Mouse (Mus musculus): ENCODE results near the gene Trpt1. TPM values are rescaled to one million over a fixed set of nuclear protein-coding genes. Genes with fewer than 3 reads are reported as not detected.

The Trpt1 gene
- polyA plus RNA-seq, 1 experiment from 2014 or later, result 9.7 TPM

DNA sequence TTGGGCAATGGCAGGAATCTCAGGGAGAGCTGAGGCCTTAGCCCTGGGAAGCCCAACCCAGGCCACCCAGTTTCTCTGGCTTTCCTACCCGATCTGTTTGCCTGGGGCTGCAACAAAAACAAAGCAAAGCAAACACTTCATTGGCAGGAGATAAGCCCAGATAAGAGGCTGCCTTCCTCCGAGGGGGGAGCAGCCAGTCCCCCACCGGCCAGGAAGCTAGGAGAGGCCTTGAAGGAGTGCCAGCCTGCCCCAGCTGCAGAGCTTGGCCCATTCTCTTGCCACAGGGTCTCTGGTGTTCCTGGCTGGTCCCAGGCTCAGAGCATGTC is 43.3 kb upstream of the Trpt1 start:
- ATAC-seq (ENCODE audit: insufficient number of reproducible peaks, low FRiP score, low TSS enrichment, low read depth) (no peak), DNase-seq (ENCODE audit: low spot score) (no peak)
- WGBS, result 11% methylated on average over 3 of the region's 3 CpGs
- peaks cover 9% of the 10 kb centered on the region; the same call in 1 of the 2 replicates for H3K4me1 ChIP-seq (ENCODE audit: control insufficient read depth, insufficient read depth, low read length)
- H3K9me3 ChIP-seq (ENCODE audit: control insufficient read depth, low read length), result no peaks in the 10 kb centered on the region
- peak overlapping the region; percentile 63; the same call in 1 of the 2 replicates for H3K4me3 ChIP-seq (ENCODE audit: low read depth, low read length)
- H3K9ac ChIP-seq (ENCODE audit: low read length), result no peak overlapping the region; the same call in 1 of the 2 replicates
- H3K27ac ChIP-seq (replicated peaks; ENCODE audit: low read depth, low read length), result no peak overlapping the region; the same call in 1 of the 2 replicates
- H3K36me3 ChIP-seq (ENCODE audit: control insufficient read depth, insufficient read depth, low read length), result peaks cover 5% of the 10 kb centered on the region; the same call in 1 of the 2 replicates
- H3K27me3 ChIP-seq (ENCODE audit: control insufficient read depth, insufficient read depth, low read length), result no peaks in the 10 kb centered on the region
- peak overlapping the region; percentile 79 for H3K4me2 ChIP-seq (ENCODE audit: low read depth, severe bottlenecking)

DNA sequence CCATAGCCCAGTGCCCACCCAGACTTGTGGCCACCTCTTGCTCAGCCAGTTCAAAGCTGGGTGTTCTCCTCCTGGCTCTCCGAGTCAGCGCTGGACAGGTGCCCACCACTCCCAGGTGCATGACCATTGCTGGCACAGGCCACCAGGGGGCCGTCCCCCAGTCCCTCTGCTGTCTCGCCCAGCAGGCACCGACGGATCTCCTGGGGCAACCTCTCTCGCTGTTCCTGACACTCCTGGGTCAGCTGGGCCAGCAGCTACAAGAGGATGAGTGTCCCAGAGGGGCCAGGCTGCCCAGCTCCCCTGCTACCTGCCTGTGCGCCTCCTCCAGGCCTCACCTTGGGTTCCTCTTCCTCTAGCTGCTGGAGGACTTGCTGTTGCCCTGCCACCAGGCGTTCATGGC is 41.9 kb upstream of the Trpt1 start:
- H3K9me3 ChIP-seq (ENCODE audit: control insufficient read depth, low read length), result no peaks in the 10 kb centered on the region
- 55% methylated on average over 9 of the region's 9 CpGs for WGBS
- H3K27me3 ChIP-seq (ENCODE audit: control insufficient read depth, insufficient read depth, low read length), result no peaks in the 10 kb centered on the region
- peaks cover 9% of the 10 kb centered on the region; the same call in 1 of the 2 replicates for H3K4me1 ChIP-seq (ENCODE audit: control insufficient read depth, insufficient read depth, low read length)
- no peak overlapping the region for H3K9ac ChIP-seq (ENCODE audit: low read length)
- no peak overlapping the region for H3K27ac ChIP-seq (replicated peaks; ENCODE audit: low read depth, low read length)
- ATAC-seq (ENCODE audit: insufficient number of reproducible peaks, low FRiP score, low TSS enrichment, low read depth) (no peak), DNase-seq (ENCODE audit: low spot score) (peak; percentile 39)
- H3K36me3 ChIP-seq (ENCODE audit: control insufficient read depth, insufficient read depth, low read length), result peaks cover 5% of the 10 kb centered on the region; the same call in 1 of the 2 replicates
- H3K4me2 ChIP-seq (ENCODE audit: low read depth, severe bottlenecking), result 0 out of 2 replicates have a peak overlapping the region, but pooled peaks have one; percentile 2
- H3K4me3 ChIP-seq (ENCODE audit: low read depth, low read length), result no peak overlapping the region

DNA sequence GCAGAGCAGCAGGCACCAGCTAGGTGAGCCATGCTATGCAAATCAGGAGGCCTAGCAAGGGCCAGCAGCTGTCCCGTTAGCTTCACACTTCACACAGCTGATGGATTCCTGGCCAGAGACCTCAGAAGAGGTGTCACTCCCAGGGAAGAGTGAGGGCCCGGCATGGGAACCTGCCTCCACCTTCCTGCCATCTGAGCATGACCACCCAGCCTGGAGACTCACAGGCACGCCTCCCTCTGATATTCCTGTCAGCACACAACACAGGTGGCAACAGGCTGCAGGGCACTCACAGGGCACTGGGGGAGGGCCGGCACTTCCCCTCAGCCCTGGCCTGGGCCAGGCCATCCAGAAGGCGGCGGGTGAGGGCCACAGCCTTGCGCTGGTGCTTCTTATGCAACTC is 40.5 kb upstream of the Trpt1 start:
- Histone ChIP-seq H3K9me3 (ENCODE audit: control insufficient read depth, low read length) (no peaks in the 10 kb centered on the region), H3K4me3 (ENCODE audit: low read depth, low read length) (no peak overlapping the region), H3K9ac (ENCODE audit: low read length) (no peak overlapping the region), H3K36me3 (ENCODE audit: control insufficient read depth, insufficient read depth, low read length) (peaks cover 5% of the 10 kb centered on the region; the same call in 1 of the 2 replicates), H3K27ac (replicated peaks; ENCODE audit: low read depth, low read length) (no peak overlapping the region), H3K4me1 (ENCODE audit: control insufficient read depth, insufficient read depth, low read length) (peaks cover 9% of the 10 kb centered on the region; the same call in 1 of the 2 replicates), H3K27me3 (ENCODE audit: control insufficient read depth, insufficient read depth, low read length) (no peaks in the 10 kb centered on the region), H3K4me2 (ENCODE audit: low read depth, severe bottlenecking) (no peak overlapping the region)
- ATAC-seq (ENCODE audit: insufficient number of reproducible peaks, low FRiP score, low TSS enrichment, low read depth) (no peak), DNase-seq (ENCODE audit: low spot score) (no peak)
- 67% methylated on average over 7 of the region's 7 CpGs for WGBS

DNA sequence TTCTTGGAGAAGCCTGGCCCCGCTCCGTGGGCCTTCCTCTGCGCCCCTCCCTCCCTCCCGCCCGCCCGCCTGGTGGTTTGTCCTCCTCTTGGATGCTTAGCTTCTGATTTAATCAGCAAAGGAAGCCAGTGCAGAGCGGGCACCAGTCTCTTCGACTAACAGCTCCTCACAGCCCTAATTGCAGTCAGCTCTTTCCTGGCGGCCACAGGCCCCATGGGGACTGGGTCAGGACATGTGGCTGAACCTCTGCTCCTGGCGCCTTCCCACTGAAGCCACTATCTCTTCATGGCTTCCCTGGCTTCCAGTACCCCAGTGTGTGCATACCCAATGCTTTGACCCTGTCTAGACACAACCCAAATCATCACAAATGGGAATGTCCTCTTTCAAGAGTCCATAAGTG is 39.5 kb upstream of the Trpt1 start:
- no peak overlapping the region for H3K4me2 ChIP-seq (ENCODE audit: low read depth, severe bottlenecking)
- peaks cover 5% of the 10 kb centered on the region; the same call in 1 of the 2 replicates for H3K36me3 ChIP-seq (ENCODE audit: control insufficient read depth, insufficient read depth, low read length)
- H3K27ac ChIP-seq (replicated peaks; ENCODE audit: low read depth, low read length), result no peak overlapping the region
- no peaks in the 10 kb centered on the region for H3K9me3 ChIP-seq (ENCODE audit: control insufficient read depth, low read length)
- DNase-seq (ENCODE audit: low spot score), result no peak
- WGBS, result 85% methylated on average over 10 of the region's 10 CpGs
- H3K4me3 ChIP-seq (ENCODE audit: low read depth, low read length), result no peak overlapping the region
- no peak overlapping the region for H3K9ac ChIP-seq (ENCODE audit: low read length)
- H3K27me3 ChIP-seq (ENCODE audit: control insufficient read depth, insufficient read depth, low read length), result no peaks in the 10 kb centered on the region
- no peak for ATAC-seq (ENCODE audit: insufficient number of reproducible peaks, low FRiP score, low TSS enrichment, low read depth)
- H3K4me1 ChIP-seq (ENCODE audit: control insufficient read depth, insufficient read depth, low read length), result peaks cover 9% of the 10 kb centered on the region; the same call in 1 of the 2 replicates

DNA sequence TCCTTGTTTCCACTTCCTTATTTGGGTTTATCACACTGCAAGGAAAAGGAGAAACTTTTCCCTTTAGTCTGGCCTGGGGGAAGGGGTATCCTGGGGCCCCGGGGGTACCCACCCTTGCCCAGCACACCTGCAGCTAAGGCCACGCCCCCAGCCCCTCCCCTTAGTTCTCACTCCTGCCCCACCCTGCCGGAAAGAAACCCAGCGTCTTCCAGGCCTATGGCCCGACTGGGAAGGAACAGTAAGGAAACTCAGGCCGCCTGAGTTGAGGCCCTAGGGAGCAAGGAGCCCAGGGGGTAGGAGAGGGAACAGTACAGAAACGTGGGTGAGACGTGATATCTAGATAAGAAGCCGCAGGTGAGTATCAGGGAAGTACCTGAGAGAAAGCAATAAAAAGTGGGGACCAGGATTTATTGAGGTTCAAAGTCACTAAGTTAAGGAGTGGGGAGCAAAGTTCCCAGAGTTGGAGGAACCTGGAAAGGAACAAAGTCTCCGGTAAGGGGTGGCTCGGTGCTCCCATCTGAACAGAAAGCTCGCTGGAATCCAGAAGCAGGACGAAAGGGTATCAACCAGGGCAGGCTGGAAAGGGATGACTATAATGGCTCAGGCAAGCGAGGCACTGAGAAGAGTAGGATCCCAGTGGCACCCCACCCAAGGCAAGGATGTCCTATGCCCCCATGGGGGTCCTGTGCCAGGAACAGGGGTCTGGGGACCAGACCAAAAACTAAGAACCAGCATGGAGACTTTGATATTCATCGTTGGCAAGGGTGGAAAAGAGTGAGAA is 27.2 kb upstream of the Trpt1 start:
- Histone ChIP-seq H3K4me2 (ENCODE audit: low read depth, severe bottlenecking) (peak overlapping the region; percentile 69), H3K9ac (ENCODE audit: low read length) (peak overlapping the region; percentile 73), H3K36me3 (ENCODE audit: control insufficient read depth, insufficient read depth, low read length) (peaks cover 2% of the 10 kb centered on the region; the same call in 1 of the 2 replicates), H3K4me3 (ENCODE audit: low read depth, low read length) (peak overlapping the region; percentile 58), H3K4me1 (ENCODE audit: control insufficient read depth, insufficient read depth, low read length) (peaks cover 27% of the 10 kb centered on the region), H3K9me3 (ENCODE audit: control insufficient read depth, low read length) (no peaks in the 10 kb centered on the region), H3K27me3 (ENCODE audit: control insufficient read depth, insufficient read depth, low read length) (no peaks in the 10 kb centered on the region; the same call in 1 of the 2 replicates), H3K27ac (replicated peaks; ENCODE audit: low read depth, low read length) (no peak overlapping the region)
- DNase-seq (ENCODE audit: low spot score) (no peak), ATAC-seq (ENCODE audit: insufficient number of reproducible peaks, low FRiP score, low TSS enrichment, low read depth) (no peak)
- WGBS, result 11% methylated on average over 15 of the region's 15 CpGs

DNA sequence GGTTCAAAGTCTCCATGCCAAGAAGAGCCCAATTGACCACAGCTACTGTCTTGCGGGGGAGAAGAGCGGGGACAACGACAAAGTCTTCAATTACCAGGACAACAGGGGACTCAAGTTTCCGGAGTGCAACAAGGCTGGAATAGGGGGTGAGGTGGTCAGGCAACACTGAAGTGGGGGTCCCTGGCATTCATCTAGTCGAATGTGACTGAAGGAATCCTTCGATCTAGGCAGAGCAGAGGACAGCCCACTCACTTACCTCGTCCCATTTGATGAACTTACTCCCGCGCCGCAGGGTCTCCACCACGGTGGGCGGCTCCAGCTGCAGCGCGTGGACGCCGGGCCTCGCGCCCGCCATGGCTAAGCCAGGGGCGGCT is 26.7 kb upstream of the Trpt1 start:
- H3K9me3 ChIP-seq (ENCODE audit: control insufficient read depth, low read length), result no peaks in the 10 kb centered on the region
- peak overlapping the region; percentile 73 for H3K9ac ChIP-seq (ENCODE audit: low read length)
- no peaks in the 10 kb centered on the region; the same call in 1 of the 2 replicates for H3K27me3 ChIP-seq (ENCODE audit: control insufficient read depth, insufficient read depth, low read length)
- DNase-seq (ENCODE audit: low spot score) (no peak), ATAC-seq (ENCODE audit: insufficient number of reproducible peaks, low FRiP score, low TSS enrichment, low read depth) (0 out of 2 replicates have a peak, but pooled peaks have one; percentile 5)
- H3K36me3 ChIP-seq (ENCODE audit: control insufficient read depth, insufficient read depth, low read length), result peaks cover 2% of the 10 kb centered on the region; the same call in 1 of the 2 replicates
- H3K27ac ChIP-seq (replicated peaks; ENCODE audit: low read depth, low read length), result no peak overlapping the region
- H3K4me2 ChIP-seq (ENCODE audit: low read depth, severe bottlenecking), result peak overlapping the region; percentile 69
- H3K4me1 ChIP-seq (ENCODE audit: control insufficient read depth, insufficient read depth, low read length), result peaks cover 27% of the 10 kb centered on the region
- H3K4me3 ChIP-seq (ENCODE audit: low read depth, low read length), result peak overlapping the region; percentile 58
- WGBS, result 1% methylated on average over 20 of the region's 20 CpGs

DNA sequence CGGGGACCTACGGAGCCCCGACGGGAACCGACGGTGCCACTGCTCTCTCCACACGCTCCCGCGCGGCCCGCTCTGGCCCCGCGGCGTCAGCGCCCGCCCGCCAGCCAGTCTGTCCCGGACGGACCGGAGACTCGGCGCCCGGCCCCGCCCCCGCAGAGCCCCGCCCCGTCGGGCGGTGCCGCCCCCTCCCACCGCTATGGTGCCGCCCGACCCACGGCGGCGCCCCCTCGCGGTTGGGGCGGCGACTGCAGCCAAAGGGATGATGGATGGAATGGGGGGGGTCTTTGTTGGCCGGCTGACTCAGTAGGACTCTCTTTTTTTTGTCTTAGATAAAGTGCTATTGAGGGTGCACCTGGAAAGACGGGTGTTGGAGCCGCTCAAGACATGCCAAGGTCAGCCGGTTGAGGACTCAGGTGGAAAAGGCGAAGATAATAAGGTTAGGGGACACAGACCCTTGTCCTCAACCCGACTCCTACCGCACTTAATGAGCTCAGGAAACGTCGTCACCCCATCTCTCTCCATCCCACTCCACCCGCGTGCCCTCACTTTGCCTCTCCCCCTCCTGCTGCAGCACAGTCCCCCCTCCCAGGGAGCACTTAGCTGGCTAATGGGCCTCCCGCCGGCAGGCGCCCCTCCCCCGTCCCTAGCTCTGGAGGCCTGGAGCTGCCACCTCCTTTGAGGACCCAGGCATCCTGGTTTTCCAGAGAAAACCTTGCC is 26.1 kb upstream of the Trpt1 start:
- Histone ChIP-seq H3K36me3 (ENCODE audit: control insufficient read depth, insufficient read depth, low read length) (peaks cover 2% of the 10 kb centered on the region; the same call in 1 of the 2 replicates), H3K4me1 (ENCODE audit: control insufficient read depth, insufficient read depth, low read length) (peaks cover 27% of the 10 kb centered on the region), H3K4me2 (ENCODE audit: low read depth, severe bottlenecking) (peak overlapping the region; percentile 69), H3K9ac (ENCODE audit: low read length) (peak overlapping the region; percentile 73), H3K4me3 (ENCODE audit: low read depth, low read length) (peak overlapping the region; percentile 58), H3K9me3 (ENCODE audit: control insufficient read depth, low read length) (no peaks in the 10 kb centered on the region), H3K27ac (replicated peaks; ENCODE audit: low read depth, low read length) (no peak overlapping the region), H3K27me3 (ENCODE audit: control insufficient read depth, insufficient read depth, low read length) (no peaks in the 10 kb centered on the region; the same call in 1 of the 2 replicates)
- peak; percentile 58; the same call in 1 of the 2 replicates for ATAC-seq (ENCODE audit: insufficient number of reproducible peaks, low FRiP score, low TSS enrichment, low read depth)
- 0% methylated on average over 55 of the region's 55 CpGs for WGBS
- DNase-seq (ENCODE audit: low spot score), result peak; percentile 80

DNA sequence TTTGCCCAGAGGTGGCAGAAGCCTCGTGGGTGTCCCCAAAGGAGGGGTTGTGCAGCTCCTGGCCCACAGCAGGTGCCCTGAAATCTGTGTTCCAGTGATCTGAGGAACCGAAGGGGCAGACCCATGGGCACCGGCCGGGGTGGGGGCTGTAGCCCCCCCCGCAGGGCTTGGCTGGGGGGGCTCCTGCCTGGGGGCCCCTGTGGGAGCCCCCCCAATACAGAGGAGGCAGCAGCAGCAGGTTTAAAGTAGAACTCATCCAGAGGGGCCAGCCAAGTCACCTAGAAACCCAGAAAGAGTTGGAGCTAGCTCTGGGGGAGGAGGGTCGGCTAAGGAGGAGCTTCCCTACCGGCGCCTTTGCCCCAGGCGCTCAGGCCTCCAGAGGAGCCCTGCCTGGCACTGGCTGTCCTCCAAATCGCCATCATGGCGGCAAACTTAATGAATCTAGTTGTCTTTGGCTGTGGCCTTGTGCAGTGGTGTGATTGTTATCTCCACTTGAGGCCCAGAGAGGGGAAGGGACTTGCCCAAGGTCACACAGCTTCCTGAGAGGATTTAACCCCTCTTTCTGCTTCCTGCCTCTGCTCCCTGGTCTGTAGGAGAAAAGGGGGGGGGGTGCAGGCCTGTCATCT is 25.4 kb upstream of the Trpt1 start:
- DNase-seq (ENCODE audit: low spot score), result no peak
- H3K4me1 ChIP-seq (ENCODE audit: control insufficient read depth, insufficient read depth, low read length), result peaks cover 27% of the 10 kb centered on the region
- H3K36me3 ChIP-seq (ENCODE audit: control insufficient read depth, insufficient read depth, low read length), result peaks cover 2% of the 10 kb centered on the region; the same call in 1 of the 2 replicates
- ATAC-seq (ENCODE audit: insufficient number of reproducible peaks, low FRiP score, low TSS enrichment, low read depth), result no peak
- WGBS, result 23% methylated on average over 11 of the region's 11 CpGs
- H3K9me3 ChIP-seq (ENCODE audit: control insufficient read depth, low read length), result no peaks in the 10 kb centered on the region
- H3K4me3 ChIP-seq (ENCODE audit: low read depth, low read length), result peak overlapping the region; percentile 58
- no peak overlapping the region for H3K9ac ChIP-seq (ENCODE audit: low read length)
- H3K27me3 ChIP-seq (ENCODE audit: control insufficient read depth, insufficient read depth, low read length), result no peaks in the 10 kb centered on the region; the same call in 1 of the 2 replicates
- peak overlapping the region; percentile 69 for H3K4me2 ChIP-seq (ENCODE audit: low read depth, severe bottlenecking)
- 0 out of 2 replicates have a peak overlapping the region, but pooled peaks have one; percentile 8 for H3K27ac ChIP-seq (replicated peaks; ENCODE audit: low read depth, low read length)
